Mouse (Mus musculus): ENCODE results near the gene 2010106E10Rik.

2010106E10Rik gene

DNA sequence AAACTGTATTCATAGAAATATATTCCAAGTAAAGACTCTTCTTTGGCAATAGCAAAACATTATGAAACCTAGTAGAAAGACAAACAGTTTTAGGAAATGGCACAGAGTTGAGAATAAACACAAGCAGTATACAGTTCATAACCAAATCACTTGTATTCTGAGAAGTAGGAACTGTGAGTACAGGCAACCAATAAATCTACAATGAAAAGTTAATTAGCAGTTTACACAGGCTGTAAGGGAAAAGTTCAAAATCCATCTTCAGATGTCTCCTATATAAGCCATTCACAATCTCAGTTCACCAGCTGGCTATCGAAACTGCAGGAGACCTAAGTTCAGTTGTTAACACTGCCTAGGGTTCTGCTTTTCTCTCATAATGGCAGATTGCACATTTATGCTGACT is at the start of gene 2010106E10Rik:
Gene 2010106E10Rik, plus strand, starts transcription at position 301 of the 400 bp plus-strand sequence.
- DNase-seq, result no peak

DNA sequence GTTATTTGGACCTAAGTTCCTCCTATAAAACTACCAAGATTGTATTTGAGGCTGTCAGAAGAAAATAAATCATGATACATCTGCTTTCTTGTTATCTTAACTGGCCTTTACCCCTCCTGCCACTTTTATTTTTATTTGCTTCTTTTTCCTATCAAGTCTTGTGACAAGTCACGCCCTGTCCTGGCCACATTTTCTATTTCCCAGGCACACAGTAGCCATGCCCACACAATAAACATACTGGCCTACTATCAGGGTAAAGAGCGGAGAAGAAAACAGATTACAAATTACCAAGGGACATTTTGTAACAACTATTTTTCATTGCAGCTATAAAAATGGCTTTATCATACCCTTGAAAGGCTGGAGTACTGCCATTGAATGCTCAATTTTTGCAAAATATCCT is 10.6 kb downstream of the 2010106E10Rik start:
- DNase-seq, result no peak

DNA sequence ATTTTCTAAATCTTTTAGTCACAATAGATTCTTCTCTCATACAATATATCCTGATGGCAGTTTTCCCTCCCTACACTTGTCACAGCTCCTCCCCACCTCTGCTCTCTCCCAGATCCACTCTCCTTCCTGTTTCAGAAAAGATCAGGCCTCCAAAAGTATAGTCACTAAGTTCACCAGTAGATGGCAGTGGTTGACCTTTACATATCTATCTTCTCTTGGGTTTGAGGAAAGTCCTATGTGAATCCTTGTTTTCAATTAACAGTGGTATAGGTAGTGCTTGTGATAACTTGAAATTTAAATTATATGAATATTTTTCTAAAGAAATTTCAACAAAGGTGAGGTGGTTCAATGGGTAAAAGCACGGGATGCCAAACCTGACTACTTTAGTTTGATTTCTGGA is 29.7 kb downstream of the 2010106E10Rik start:
- peak; percentile 5 for DNase-seq

DNA sequence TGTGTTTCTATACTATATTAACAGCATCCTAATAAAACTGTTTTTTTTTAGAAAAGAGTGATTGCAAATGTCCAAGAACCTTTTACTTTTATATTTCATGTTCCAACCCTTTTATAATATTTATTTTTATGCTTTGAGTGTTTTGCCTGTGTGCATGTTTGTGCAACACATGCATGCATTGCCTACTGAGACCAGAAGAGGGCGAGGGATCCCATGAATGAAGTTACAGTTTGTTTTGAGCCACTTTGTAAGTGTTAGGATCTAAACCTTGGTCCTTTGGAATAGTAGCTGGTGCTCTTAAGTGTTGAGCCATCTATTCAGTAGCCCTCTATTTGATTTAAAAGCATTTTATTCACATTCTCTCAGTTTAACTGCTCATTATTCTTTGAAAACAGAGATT is 48.0 kb downstream of the 2010106E10Rik start:
- DNase-seq, result no peak

DNA sequence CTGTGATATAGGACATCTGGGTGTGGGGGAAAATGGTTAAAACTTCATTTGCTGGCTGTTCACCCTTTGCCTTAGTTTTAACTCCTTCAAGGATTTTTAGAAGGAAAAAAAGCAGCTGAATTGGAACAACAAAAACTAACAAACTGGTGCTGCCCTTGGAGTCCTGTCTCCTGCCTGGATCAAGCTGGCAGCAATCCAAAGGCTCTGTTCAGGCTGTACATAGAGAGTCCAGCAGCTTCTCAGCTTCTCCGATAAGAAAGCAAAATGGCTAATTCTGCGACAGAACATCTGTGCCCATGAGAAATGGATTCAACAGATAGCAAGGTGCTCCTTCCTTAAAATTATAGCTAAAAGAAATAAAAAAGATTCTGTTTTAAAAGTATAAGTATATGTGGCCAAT is 72.6 kb downstream of the 2010106E10Rik start:
- no peak for DNase-seq

DNA sequence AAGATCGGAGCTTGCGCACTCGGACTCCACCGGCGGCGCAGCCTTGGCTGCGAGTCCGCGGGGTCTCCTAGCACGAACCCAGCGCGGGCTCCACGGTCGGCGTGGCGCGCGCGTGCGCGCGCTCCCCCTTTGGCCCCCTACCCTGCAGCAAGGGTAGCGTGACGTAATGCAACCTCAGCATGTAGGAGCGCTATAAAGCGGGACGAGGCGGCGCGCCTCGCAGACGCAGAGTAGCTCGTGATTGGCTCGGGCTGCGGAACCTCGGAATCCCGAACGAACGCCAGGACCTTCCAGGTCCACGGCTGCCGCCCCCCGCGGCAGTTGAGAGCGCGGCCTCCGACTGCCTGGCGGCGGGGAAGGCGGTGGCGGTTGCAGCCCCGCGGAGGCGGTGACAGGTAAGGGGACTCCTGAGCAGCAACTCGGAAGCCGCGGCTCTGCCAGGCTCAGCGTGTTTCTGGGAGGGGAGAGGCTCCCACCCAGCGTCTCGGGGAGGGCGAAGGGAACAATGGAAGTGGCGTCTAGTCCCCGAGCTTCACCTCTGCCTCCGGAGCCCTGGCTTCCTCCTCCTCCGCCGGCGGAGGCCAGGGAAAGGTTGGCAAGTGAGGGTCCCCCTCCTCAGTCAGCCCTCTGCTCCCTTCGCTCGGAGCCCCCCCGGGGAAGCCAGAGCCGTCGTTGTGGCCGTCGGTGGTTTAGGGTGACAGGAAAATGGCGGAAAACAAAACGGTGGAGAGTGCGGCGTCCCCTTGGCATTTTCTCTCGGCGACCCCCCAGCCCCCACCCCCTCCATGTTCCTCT is 105.6 kb downstream of the 2010106E10Rik start, which contains the start of gene Zfp711:
Gene Zfp711, plus strand, starts transcription at position 16 of the 795 bp plus-strand sequence.
- DNase-seq, result peak; percentile 66

DNA sequence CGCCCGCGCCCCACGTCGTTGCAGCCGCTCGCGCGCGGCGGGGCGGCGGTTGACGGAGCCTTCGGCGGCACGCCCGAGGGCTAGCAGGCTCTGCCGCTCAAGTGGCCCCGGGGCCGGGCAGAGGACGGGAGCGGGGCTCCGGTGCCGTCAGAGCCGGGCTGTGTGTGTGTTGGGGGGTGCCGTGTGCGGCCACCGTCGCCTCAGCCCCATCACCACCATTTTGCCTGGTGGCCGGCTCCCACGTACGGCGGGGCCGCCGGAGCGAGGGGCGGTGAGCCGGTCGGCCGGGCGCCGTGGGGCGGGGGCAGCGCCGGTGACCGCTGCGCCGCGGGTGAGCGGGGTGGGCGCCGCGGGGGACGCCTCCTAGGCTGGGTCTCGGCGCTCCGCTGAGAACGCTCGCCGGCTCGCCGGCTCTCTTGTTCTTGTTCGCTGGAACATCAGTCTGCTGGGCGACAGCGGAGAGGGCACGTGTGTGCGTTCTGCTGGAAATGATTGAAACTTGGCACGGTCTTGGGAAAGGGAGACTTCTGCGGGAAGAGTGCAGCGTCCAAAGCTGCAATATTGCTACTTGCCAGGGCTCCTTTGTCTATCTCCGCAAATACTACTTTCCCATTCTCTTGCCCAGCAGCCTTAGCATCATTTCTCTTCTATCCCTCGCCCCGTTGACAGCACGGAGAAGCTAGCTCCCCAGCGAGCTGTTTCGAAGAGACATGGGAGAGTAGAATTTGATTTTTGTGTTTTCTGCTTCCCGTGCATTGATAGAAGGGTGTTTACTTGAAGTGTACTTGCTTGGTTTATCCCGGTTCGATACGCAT is 106.4 kb downstream of the 2010106E10Rik start:
- DNase-seq, result peak; percentile 12
